Mouse (Mus musculus) retina, embryonic 14.5 days (tissue): Measurements from ENCODE around the gene Rasl2-9.
A peak's percentile ranks its signal among the peaks of the same experiment; 100 is the strongest.
"Not testable (repeated sequence)": the region's sequence is repeated elsewhere in the genome, so short reads cannot be mapped to it uniquely, and the experiment has no call there.

Experiments used
- DNase-seq: peaks from one replicate; pipeline ENCODE4 v3.0.0-alpha.2; 2015; ENCODE audit warnings: low spot score

The Rasl2-9 gene

DNA sequence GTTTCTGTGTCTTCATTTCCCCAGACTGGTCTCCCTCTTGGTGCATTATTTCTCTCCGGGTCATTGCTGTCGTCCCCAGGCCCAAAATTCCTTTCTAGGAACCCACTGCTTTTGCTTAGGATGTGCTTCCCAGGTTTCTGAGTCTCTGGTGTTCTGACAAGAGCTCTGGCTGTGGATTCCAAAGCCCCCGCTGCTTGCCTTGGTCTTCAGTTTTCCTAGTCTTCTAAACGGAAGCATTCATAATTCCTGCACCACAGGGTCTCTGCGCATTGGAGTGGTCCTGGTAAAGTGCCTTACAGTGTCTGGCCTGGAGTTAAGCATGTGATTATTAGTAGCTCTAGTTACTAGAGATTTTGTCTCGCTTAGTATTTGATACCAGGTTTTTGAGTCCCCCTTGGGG, 44.9 kb downstream of the Rasl2-9 start:
- DNase-seq: no peak

- peak; percentile 95 for DNase-seq
Observed at GRCm38 (mm10) chr7:5080010-5080751, 45.6 kb downstream of the Rasl2-9 start, which contains the start of gene Epn1. Gene Epn1 (plus strand): TSS chr7:5080235.

DNA sequence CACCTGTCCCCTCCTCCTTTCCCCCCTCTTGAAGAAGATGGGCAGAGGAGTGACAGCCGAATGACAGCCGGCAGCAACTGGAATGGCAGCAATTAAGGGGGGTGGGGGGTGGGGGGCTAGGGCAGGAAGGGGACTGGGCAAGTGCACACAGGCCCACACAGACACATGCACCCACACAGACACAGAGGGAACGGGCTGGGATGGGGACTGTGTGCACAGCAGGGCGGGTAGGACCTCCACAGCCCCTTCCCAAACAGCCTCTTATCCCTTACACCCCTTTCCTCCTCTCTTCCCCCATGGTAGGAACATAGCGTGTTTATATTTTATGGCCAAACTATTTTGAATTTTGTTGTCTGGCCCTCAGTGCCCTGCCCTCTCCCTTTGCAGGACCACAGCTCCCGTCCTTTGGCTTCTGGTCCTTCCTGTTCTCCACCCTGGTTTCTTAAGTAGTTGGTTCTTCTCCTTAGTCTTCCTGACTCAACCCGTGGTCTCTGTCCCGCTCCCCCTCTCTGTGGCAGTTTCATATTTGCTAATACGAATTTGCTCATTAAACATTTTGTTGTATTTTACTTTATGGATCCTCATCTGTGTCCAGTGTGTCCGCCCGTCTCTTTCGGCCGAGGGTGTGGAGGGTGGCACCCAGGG, 46.3 kb downstream of the Rasl2-9 start:
- not testable (repeated sequence) for DNase-seq

- DNase-seq: no peak
Observed at GRCm38 (mm10) chr7:5076931-5077330, 48.8 kb downstream of the Rasl2-9 start.

- DNase-seq: no peak
Observed at GRCm38 (mm10) chr7:5074984-5075383, 50.8 kb downstream of the Rasl2-9 start.
